Mouse (Mus musculus) forebrain, embryonic 13.5 days (tissue): ENCODE data around the gene Rrp8. TPM values are rescaled to one million over a fixed set of nuclear protein-coding genes. Genes with fewer than 3 reads are reported as not detected.

Experiments used
- ATAC-seq: fragments of 200-750 bp; cut with Nextera tagmentation; 2 replicates; pipeline ENCODE4 v1.8.0; 2017
- H3K27ac ChIP-seq: fragments of 300-500 bp; sonication (generic); 2 replicates; pipeline ENCODE4 v1.5.1; 2015; ENCODE audit warnings: inconsistent platforms, mild to moderate bottlenecking, moderate library complexity
- H3K27me3 ChIP-seq: fragments of 300-500 bp; sonication (generic); 2 replicates; pipeline ENCODE4 v1.6.1; 2015; ENCODE audit warnings: mild to moderate bottlenecking, inconsistent platforms
- H3K36me3 ChIP-seq: fragments of 300-500 bp; sonication (generic); 2 replicates; pipeline ENCODE4 v1.6.1; 2015; ENCODE audit warnings: mild to moderate bottlenecking, inconsistent platforms; ENCODE audit not compliant: poor library complexity, severe bottlenecking
- H3K4me1 ChIP-seq: fragments of 300-500 bp; sonication (generic); 2 replicates; pipeline ENCODE4 v1.6.1; 2015; ENCODE audit warnings: inconsistent platforms
- H3K4me2 ChIP-seq: fragments of 300-500 bp; sonication (generic); 2 replicates; pipeline ENCODE4 v1.6.1; 2015; ENCODE audit warnings: inconsistent platforms, mild to moderate bottlenecking, moderate library complexity
- H3K4me3 ChIP-seq: fragments of 300-500 bp; sonication (generic); 2 replicates; pipeline ENCODE4 v1.5.1; 2015; ENCODE audit warnings: mild to moderate bottlenecking, inconsistent platforms
- H3K9ac ChIP-seq: fragments of 300-500 bp; sonication (generic); 2 replicates; pipeline ENCODE4 v1.6.1; 2015; ENCODE audit warnings: mild to moderate bottlenecking, inconsistent platforms
- H3K9me3 ChIP-seq: fragments of 300-500 bp; sonication (generic); replicated peaks from 2 replicates; pipeline ENCODE4 v1.6.1; 2016; ENCODE audit warnings: inconsistent platforms
- WGBS: fragments of 180-500 bp; shearing (Covaris S2); methylation state at CpG from one replicate; pipeline ENCODE4 v1.1.7; 2015; 5-methylcytosine and 5-hydroxymethylcytosine counted together
- polyA plus RNA-seq: library from polyadenylated mRNA; unstranded; fragments of >200 nt; fragmentation: Nextera tagmentation; extraction: Ambion mirVana; gene quantifications from 2 replicates; pipeline ENCODE4 v1.2.1, GENCODE M21; 2015

The Rrp8 gene
- polyA plus RNA-seq, result 31.2 and 35.4 TPM in 2 replicates

DNA sequence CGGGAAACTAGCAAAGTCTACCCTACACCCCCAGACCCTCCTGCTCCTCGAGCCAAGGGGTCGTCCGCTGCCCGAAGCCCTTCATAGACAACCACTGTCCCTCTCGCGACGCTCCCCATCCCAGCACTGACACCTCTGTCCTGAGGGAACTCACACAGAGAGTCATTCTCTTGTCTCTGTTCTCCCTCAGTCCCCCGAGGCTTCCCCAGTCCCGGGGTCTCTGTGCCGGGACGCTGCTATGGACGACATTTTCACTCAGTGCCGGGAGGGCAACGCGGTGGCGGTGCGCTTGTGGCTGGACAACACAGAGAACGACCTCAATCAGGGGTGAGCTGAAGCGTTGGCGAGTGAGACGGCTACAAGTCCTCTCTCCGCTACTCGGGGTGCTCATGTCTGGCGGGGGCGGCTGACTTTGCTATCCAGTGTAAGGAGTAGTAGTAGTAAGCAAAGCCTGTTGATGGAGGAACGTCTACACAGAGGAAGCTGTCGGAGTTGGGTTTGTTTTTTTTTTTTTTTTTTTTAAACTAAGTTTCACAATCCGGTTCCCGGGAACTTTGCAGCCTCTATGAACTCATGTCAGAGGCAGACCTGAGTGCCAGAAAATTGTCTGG, at the start of gene Rrp8:
TSS of gene Rrp8 (minus strand) at position 475 of the 611 bp plus-strand sequence.
- Histone ChIP-seq H3K4me1 (peaks cover 30% of the 10 kb centered on the region), H3K36me3 (peaks cover 52% of the 10 kb centered on the region), H3K9me3 (no peaks in the 10 kb centered on the region), H3K4me3 (peak within 1 kb of the TSS; percentile 82), H3K27me3 (no peaks in the 10 kb centered on the region), H3K9ac (peak within 1 kb of the TSS; percentile 86), H3K27ac (peak within 1 kb of the TSS; percentile 70), H3K4me2 (peak within 1 kb of the TSS; percentile 95)
- no peak; the same call in 1 of the 2 replicates for ATAC-seq
- under 1% methylated on average over 30 of the region's 30 CpGs for WGBS

DNA sequence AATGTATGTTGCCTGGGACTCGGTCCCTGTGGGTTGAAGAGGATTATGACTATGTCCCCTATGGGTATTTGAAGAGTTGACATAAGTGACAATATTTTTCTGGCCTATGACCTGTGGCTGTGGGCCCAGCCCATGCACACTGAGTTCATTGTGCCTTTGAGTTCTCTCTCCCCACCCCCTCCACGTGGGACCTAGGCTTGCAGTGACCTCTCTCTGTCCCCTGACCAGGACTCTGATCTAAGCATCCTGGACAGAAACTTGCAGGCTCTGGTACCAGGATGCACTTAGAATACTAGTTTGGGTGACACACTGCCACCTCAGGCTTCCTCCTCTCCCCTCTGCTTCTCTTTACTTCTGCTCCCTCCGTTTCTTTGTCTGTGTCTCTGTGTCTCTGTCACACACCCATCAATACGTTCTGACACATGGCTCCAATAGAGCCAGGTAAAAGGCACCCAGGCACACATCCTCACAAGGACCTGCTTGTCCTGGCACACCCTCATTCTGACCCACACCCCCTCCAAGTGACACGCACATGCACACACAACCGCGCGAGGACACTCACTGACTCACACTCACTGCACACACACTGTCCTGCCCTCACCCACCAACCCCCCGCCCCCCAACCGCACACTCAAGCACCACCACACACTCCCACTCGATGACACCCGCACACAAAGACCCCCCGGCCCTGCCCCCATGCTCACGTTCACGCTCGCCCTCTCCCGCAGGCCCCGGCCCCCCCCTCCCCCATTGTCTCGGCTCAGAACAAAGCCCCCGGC, 49.5 kb upstream of the Rrp8 start:
- Histone ChIP-seq H3K9ac (peak overlapping the region; percentile 100), H3K9me3 (no peaks in the 10 kb centered on the region), H3K4me3 (peak overlapping the region; percentile 99), H3K27me3 (no peaks in the 10 kb centered on the region), H3K4me1 (peaks cover 49% of the 10 kb centered on the region), H3K27ac (peak overlapping the region; percentile 96), H3K4me2 (peak overlapping the region; percentile 88), H3K36me3 (peaks cover 42% of the 10 kb centered on the region)
- 4% methylated on average over 19 of the region's 20 CpGs for WGBS
- ATAC-seq, result peak; percentile 76

DNA sequence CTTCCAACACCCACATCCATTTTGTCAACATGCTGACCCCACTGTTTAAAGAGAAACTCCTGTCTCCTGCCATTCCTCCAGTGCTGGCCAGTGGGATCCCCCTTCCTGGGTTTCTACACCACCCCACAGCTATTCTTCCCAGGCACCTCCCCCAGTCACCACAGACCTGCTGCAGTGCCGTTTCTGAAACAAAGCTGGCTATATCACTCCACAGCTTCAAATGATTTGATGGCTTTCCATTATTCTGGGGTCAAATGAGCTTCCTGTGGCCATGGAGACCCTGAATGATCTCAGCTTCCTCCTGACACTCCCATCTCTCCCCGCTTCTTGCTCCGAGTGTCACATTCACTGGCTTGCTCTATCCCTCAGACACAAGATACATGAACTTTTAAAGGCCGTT, 47.4 kb upstream of the Rrp8 start:
- Histone ChIP-seq H3K4me1 (peaks cover 51% of the 10 kb centered on the region), H3K36me3 (peaks cover 63% of the 10 kb centered on the region), H3K9ac (peak overlapping the region; percentile 51), H3K27ac (0 out of 2 replicates have a peak overlapping the region, but pooled peaks have one; percentile 25), H3K4me2 (peak overlapping the region; percentile 88), H3K4me3 (peak overlapping the region; percentile 99), H3K27me3 (no peaks in the 10 kb centered on the region), H3K9me3 (no peaks in the 10 kb centered on the region)
- no peak for ATAC-seq
- WGBS, result 12% methylated on average over 4 of the region's 4 CpGs

DNA sequence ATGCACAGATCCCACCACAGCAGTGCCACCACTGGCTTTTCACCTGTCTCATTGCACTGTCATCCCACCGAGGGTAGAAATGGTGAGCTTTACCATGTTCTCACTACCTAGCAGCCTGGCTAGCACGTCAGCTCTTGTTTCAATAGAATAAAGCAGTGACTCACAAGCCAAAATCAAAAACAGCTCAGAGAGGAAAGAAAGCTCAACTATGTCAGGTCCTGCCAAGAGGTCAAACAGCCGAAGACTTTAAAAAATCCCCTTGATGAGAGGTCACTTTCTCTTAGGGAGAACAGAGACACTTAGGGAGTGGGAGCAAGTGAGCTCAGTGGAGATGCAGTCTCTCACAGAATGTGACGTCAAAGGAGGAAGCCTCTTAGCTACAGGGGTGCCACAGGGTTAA, 46.7 kb upstream of the Rrp8 start:
- H3K4me3 ChIP-seq, result 0 out of 2 replicates have a peak overlapping the region, but pooled peaks have one; percentile 99
- peak overlapping the region; percentile 52; the same call in 1 of the 2 replicates for H3K9ac ChIP-seq
- ATAC-seq, result no peak
- H3K27ac ChIP-seq, result no peak overlapping the region
- peaks cover 70% of the 10 kb centered on the region for H3K36me3 ChIP-seq
- peaks cover 58% of the 10 kb centered on the region for H3K4me1 ChIP-seq
- no peaks in the 10 kb centered on the region for H3K9me3 ChIP-seq
- H3K27me3 ChIP-seq, result no peaks in the 10 kb centered on the region
- peak overlapping the region; percentile 88 for H3K4me2 ChIP-seq
- 53% methylated on average over 4 of the region's 4 CpGs for WGBS

DNA sequence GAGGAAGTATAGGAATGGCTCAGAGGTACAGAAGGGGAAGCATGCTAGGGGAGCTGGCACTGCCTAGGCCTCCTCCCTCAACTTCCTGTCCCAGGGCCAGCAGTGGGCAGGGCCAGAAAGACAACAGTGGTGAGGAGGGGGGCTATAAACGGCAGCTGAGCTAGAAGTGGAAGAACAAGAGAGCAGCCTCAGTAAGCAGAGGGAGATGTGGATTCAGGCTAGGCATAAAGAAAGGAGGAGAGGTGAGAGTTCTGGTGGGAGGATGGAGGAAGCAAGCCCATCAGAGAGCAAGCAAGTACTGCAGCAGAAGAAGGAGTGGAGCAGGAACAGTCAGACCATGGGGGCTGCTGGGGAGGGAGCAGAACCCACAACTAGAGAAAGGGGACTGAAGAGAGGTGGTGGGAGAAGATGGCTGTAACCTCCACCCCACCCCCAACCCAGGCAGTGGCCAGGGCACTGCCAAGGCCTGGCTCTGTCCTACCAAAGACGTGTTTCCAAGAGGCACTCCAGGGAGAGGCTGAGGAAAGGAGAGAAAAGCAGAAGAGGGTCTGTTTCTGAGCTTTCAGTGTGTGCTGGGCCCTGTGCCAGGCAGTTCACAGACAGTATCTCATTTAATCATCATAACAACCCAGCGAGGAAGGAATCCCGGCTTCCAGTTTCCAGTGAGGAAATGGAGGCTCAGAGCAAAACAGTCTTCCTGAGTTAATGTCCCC, 41.5 kb upstream of the Rrp8 start:
- Histone ChIP-seq H3K4me1 (peaks cover 62% of the 10 kb centered on the region), H3K27ac (peak overlapping the region; percentile 61), H3K36me3 (peaks cover 86% of the 10 kb centered on the region), H3K9ac (peak overlapping the region; percentile 40; the same call in 1 of the 2 replicates), H3K4me2 (peak overlapping the region; percentile 28), H3K4me3 (no peak overlapping the region), H3K9me3 (no peaks in the 10 kb centered on the region), H3K27me3 (no peaks in the 10 kb centered on the region)
- WGBS, result 40% methylated on average over 4 of the region's 4 CpGs
- peak; percentile 57 for ATAC-seq

DNA sequence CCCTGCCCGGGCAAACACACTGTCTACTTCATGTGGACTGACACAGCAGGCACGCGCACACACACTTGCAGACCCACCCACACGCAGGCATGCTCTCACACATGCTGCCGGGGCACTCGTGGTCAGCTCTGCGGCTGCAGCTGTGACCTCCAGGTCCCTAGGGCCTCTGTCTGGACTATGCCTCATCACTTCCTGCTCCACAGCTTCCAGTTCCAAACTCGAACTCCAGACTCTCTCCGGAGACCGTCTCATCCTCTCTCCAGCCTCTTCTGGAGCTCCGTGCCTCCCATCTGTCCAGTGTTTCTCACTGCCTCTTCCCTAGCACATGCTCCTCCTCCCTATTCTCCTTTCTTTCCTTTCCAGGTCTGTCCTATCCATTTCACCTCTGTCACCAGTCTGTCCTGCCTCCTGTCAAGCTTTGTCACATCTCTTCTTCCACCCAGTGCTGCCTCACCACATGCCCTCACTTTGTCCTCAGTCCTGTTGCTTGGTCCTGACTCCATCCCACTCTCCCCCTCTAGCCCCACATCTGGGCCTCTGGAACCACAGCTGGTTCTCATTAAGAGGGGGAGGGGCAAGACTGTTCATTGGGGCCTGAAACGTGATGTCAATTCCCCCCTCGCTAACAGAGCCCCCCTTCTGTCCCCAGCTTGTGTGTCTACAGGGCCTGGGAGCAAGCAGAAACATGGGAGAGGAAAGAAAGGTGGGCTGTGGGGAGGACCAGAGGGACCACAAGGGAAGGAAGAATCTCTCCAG, 40.8 kb upstream of the Rrp8 start:
- peak overlapping the region; percentile 40 for H3K9ac ChIP-seq
- H3K4me3 ChIP-seq, result no peak overlapping the region
- H3K9me3 ChIP-seq, result no peaks in the 10 kb centered on the region
- ATAC-seq, result peak; percentile 13; the same call in 1 of the 2 replicates
- H3K4me2 ChIP-seq, result peak overlapping the region; percentile 28
- WGBS, result 74% methylated on average over 13 of the region's 13 CpGs
- H3K36me3 ChIP-seq, result peaks cover 85% of the 10 kb centered on the region
- H3K27me3 ChIP-seq, result no peaks in the 10 kb centered on the region
- H3K27ac ChIP-seq, result peak overlapping the region; percentile 61
- H3K4me1 ChIP-seq, result peaks cover 55% of the 10 kb centered on the region

DNA sequence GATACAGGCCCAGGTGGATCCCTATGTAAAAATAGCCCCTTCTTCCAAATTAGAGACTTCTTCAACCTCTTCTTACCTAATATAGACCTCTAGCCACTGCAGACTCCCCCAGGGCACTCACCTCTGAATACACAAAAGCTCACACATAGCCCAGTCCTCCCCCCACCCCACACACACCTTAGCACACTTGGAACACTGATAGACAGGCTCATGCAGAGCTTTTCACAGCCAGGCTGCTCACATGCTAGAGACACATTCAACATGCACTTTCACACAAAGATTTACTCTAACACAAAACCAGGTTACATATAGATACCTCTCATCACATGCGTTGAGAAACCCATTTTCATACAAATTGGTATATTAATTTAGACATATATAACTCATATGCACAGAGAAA, 40.1 kb upstream of the Rrp8 start:
- H3K4me1 ChIP-seq, result peaks cover 49% of the 10 kb centered on the region
- no peaks in the 10 kb centered on the region for H3K27me3 ChIP-seq
- no peak overlapping the region for H3K27ac ChIP-seq
- no peak for ATAC-seq
- peaks cover 85% of the 10 kb centered on the region for H3K36me3 ChIP-seq
- peak overlapping the region; percentile 22; the same call in 1 of the 2 replicates for H3K4me2 ChIP-seq
- H3K9ac ChIP-seq, result peak overlapping the region; percentile 40; the same call in 1 of the 2 replicates
- H3K9me3 ChIP-seq, result no peaks in the 10 kb centered on the region
- no peak overlapping the region for H3K4me3 ChIP-seq
- WGBS, result 94% methylated on average over 1 of the region's 1 CpGs

DNA sequence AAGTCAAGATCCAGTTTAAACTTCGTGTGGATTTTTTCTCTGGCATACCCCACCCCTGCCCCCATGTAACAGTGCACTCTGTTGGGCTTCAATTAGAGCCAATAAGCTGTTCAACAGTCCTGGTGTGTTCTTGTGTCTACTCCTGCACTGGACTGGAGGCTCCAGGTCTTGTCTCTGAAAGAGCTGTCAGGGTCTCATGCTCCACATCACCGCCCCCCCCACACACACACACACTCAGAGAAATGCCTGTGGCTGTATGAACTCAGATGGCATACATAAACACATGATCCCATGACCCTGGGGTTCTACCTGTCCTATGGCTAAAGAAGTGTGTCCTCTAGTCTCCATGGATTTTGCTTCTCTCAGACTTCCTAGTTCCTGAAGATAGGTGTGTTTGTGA, 38.8 kb upstream of the Rrp8 start:
- Histone ChIP-seq H3K4me1 (peaks cover 55% of the 10 kb centered on the region), H3K4me3 (no peak overlapping the region), H3K4me2 (no peak overlapping the region), H3K36me3 (peaks cover 85% of the 10 kb centered on the region), H3K9ac (no peak overlapping the region), H3K9me3 (no peaks in the 10 kb centered on the region), H3K27ac (no peak overlapping the region), H3K27me3 (no peaks in the 10 kb centered on the region)
- 89% methylated on average over 2 of the region's 2 CpGs for WGBS
- ATAC-seq, result no peak

DNA sequence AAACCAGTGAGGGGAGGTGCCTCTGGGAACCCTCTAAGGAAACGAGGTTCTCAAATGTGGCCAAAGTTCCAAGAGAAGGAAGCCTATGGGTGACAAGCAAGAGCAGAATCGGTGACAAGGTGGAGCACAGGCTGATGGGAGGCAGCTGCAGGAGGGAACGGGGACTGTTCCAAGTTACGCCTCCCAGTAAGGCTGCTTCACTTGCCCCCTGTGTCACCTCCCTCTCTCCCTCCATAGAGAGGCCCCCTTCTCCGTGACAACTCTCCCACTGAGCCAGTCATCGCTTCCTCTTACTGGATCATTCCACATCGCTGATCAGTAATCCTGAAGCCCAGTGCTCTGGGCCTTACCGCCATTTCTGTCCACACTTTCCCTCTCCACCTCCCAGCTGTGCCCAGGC, 37.5 kb upstream of the Rrp8 start:
- Histone ChIP-seq H3K9me3 (no peaks in the 10 kb centered on the region), H3K4me3 (no peak overlapping the region), H3K9ac (no peak overlapping the region), H3K4me1 (peaks cover 57% of the 10 kb centered on the region), H3K36me3 (peaks cover 85% of the 10 kb centered on the region), H3K27me3 (no peaks in the 10 kb centered on the region), H3K27ac (no peak overlapping the region; the same call in 1 of the 2 replicates), H3K4me2 (no peak overlapping the region)
- WGBS, result 23% methylated on average over 8 of the region's 8 CpGs
- ATAC-seq, result 0 out of 2 replicates have a peak, but pooled peaks have one; percentile 4

DNA sequence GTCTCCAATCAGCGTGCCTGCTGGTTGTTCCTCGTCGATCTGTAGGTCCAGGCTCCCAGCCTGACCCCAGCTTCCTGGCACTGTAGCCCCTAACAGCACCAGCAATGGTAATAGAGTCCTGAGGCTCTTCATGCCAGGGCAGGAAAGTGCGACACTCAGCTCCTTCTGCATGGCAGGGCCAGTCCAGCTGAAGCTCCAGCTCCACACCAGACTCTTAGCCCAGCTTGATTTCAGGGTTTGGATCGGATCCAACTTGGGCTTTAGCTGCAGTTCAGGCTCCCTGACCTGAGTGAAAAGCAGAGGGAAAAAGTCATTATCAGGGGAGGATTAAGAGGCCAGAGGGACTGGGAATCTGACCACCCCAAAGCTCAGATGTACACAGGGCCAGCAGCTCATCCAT, 35.9 kb upstream of the Rrp8 start:
- H3K9ac ChIP-seq, result no peak overlapping the region
- no peak overlapping the region for H3K4me3 ChIP-seq
- H3K27ac ChIP-seq, result no peak overlapping the region
- WGBS, result 89% methylated on average over 5 of the region's 5 CpGs
- H3K4me1 ChIP-seq, result peaks cover 53% of the 10 kb centered on the region
- H3K9me3 ChIP-seq, result no peaks in the 10 kb centered on the region
- H3K27me3 ChIP-seq, result no peaks in the 10 kb centered on the region
- no peak for ATAC-seq
- peaks cover 84% of the 10 kb centered on the region for H3K36me3 ChIP-seq
- no peak overlapping the region for H3K4me2 ChIP-seq

DNA sequence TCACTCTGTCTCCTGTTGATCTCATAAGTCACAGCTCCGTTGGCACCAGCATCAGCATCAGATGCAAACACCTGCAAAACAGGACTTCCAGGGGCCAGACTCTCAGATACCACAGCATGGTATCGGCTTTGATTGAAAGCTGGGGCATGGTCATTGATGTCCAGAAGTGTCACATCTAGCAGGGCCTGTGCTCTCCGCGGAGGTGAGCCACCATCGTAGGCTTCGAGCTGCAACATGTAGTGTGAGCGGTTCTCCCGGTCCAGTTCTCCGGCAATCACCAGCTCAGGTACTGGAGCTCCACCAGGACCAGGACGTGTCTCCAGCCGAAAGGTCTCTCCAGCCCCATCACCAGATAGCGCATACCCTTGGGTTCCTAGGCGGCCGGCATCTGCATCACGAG, 35.1 kb upstream of the Rrp8 start:
- no peaks in the 10 kb centered on the region for H3K9me3 ChIP-seq
- no peak overlapping the region for H3K4me3 ChIP-seq
- no peak overlapping the region for H3K9ac ChIP-seq
- 95% methylated on average over 15 of the region's 15 CpGs for WGBS
- H3K4me2 ChIP-seq, result no peak overlapping the region
- peaks cover 53% of the 10 kb centered on the region for H3K4me1 ChIP-seq
- ATAC-seq, result no peak
- H3K27ac ChIP-seq, result no peak overlapping the region
- H3K27me3 ChIP-seq, result no peaks in the 10 kb centered on the region
- H3K36me3 ChIP-seq, result peaks cover 86% of the 10 kb centered on the region
